Mouse (Mus musculus) hindbrain, embryonic 12.5 days (tissue): ENCODE results near the gene Aox3. TPM values are rescaled to one million over a fixed set of nuclear protein-coding genes. Genes with fewer than 3 reads are reported as not detected.

Experiments used
- polyA plus RNA-seq: library from polyadenylated mRNA; unstranded; fragments of >200 nt; fragmentation: Nextera tagmentation; extraction: Ambion mirVana; gene quantifications from 2 replicates; pipeline ENCODE4 v1.2.1, GENCODE M21; 2016

The Aox3 gene
- polyA plus RNA-seq, 1 experiment from 2014 or later = not detected

Other genes with a start within 250 kb of the Aox3 start
- 17.3 and 18.0 TPM in 2 replicates for gene Sgo2a, start 117.2 kb upstream of the Aox3 start, polyA plus RNA-seq
- gene Kctd18, start 94.2 kb upstream of the Aox3 start, polyA plus RNA-seq = 26.1 and 27.6 TPM in 2 replicates
- gene Aox1, start 83.2 kb upstream of the Aox3 start, polyA plus RNA-seq = 0.17 and 0.34 TPM in 2 replicates
- 0.04 TPM in 1 of 2 replicates, not detected in the other for gene Aox4, start 97.3 kb downstream of the Aox3 start, polyA plus RNA-seq
- 0.04 TPM in 1 of 2 replicates, not detected in the other for gene Aox2, start 165.2 kb downstream of the Aox3 start, polyA plus RNA-seq